Mouse (Mus musculus): ENCODE measurements around the gene Kdsr. TPM values are rescaled to one million over a fixed set of nuclear protein-coding genes. Genes with fewer than 3 reads are reported as not detected.

Kdsr gene
- polyA plus RNA-seq, 1 experiment from 2014 or later, result 8.7 TPM

- H3K9me3 ChIP-seq, result no peaks in the 10 kb centered on the region
- no peak for ATAC-seq (ENCODE audit: low FRiP score, low read depth)
- WGBS, result 83% methylated on average over 3 of the region's 3 CpGs
- H3K4me1 ChIP-seq, result no peaks in the 10 kb centered on the region
- no peaks in the 10 kb centered on the region for H3K36me3 ChIP-seq
- H3K4me2 ChIP-seq (replicated peaks), result no peak overlapping the region
- H3K27ac ChIP-seq, result no peak overlapping the region
- no peak overlapping the region for H3K4me3 ChIP-seq
- H3K9ac ChIP-seq, result no peak overlapping the region
- no peaks in the 10 kb centered on the region for H3K27me3 ChIP-seq (replicated peaks)
Observed at GRCm38 (mm10) chr1:106684546-106684945, 75.0 kb downstream of the Kdsr start.

DNA sequence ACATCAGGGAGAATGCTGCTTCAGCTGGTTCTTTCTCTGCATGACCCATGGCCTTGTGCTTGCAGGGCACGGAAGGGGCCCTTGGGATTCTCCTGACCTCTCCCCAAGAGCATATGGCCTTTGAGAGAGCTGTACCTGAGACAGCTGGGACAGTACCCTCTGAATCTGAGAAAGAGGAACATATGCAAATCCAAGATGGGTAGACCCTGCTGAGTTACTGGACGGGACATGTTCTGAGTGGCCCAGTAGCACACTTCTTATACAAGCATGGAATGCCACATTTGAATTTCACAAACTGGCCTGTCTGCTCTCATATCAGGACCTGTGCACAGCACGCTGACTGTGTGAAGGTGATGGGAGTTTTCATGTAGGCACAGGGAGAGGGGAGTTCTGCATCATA is 76.7 kb downstream of the Kdsr start:
- Histone ChIP-seq H3K27me3 (replicated peaks) (no peaks in the 10 kb centered on the region), H3K9ac (no peak overlapping the region), H3K36me3 (no peaks in the 10 kb centered on the region), H3K9me3 (no peaks in the 10 kb centered on the region), H3K4me3 (no peak overlapping the region), H3K4me2 (replicated peaks) (no peak overlapping the region), H3K4me1 (no peaks in the 10 kb centered on the region), H3K27ac (no peak overlapping the region)
- no peak for ATAC-seq (ENCODE audit: low FRiP score, low read depth)
- 82% methylated on average over 3 of the region's 3 CpGs for WGBS

GRCm38 (mm10) chr1:106679800-106680515 is 79.6 kb downstream of the Kdsr start:
- H3K9me3 ChIP-seq, result no peaks in the 10 kb centered on the region
- no peaks in the 10 kb centered on the region for H3K27me3 ChIP-seq (replicated peaks)
- no peaks in the 10 kb centered on the region for H3K36me3 ChIP-seq
- H3K4me2 ChIP-seq (replicated peaks), result no peak overlapping the region
- WGBS, result 78% methylated on average over 6 of the region's 6 CpGs
- H3K9ac ChIP-seq, result no peak overlapping the region
- no peaks in the 10 kb centered on the region for H3K4me1 ChIP-seq
- no peak overlapping the region for H3K4me3 ChIP-seq
- no peak overlapping the region for H3K27ac ChIP-seq
- no peak for ATAC-seq (ENCODE audit: low FRiP score, low read depth)

GRCm38 (mm10) chr1:106678060-106678478 is 81.5 kb downstream of the Kdsr start:
- no peak for ATAC-seq (ENCODE audit: low FRiP score, low read depth)
- no peak overlapping the region for H3K9ac ChIP-seq
- H3K4me1 ChIP-seq, result no peaks in the 10 kb centered on the region

More at GRCm38 (mm10) chr1:106678060-106678478, 81.5 kb downstream of the Kdsr start:
- no peak overlapping the region for H3K4me2 ChIP-seq (replicated peaks)
- no peak overlapping the region for H3K27ac ChIP-seq
- no peaks in the 10 kb centered on the region for H3K9me3 ChIP-seq
- no peak overlapping the region for H3K4me3 ChIP-seq
- no peaks in the 10 kb centered on the region for H3K27me3 ChIP-seq (replicated peaks)
- H3K36me3 ChIP-seq, result no peaks in the 10 kb centered on the region
- 80% methylated on average over 5 of the region's 5 CpGs for WGBS

Other genes starting within 250 kb of the Kdsr start
- 10.4 and 11.5 TPM in 2 replicates for gene Bcl2, start 45.5 kb downstream of the Kdsr start, polyA plus RNA-seq (2016; fragmentation: Nextera tagmentation; extraction: Ambion mirVana)
- gene Vps4b, start 37.0 kb upstream of the Kdsr start, polyA plus RNA-seq (2016; fragmentation: Nextera tagmentation; extraction: Ambion mirVana), result 76.7 and 77.4 TPM in 2 replicates
- gene Serpinb5, start 101.4 kb upstream of the Kdsr start, polyA plus RNA-seq (2016; fragmentation: Nextera tagmentation; extraction: Ambion mirVana), result not detected in 2 replicates
- gene Serpinb12, start 174.7 kb upstream of the Kdsr start, polyA plus RNA-seq (2016; fragmentation: Nextera tagmentation; extraction: Ambion mirVana), result not detected in 2 replicates
- not detected in 2 replicates for gene Serpinb13, start 221.3 kb upstream of the Kdsr start, polyA plus RNA-seq (2016; fragmentation: Nextera tagmentation; extraction: Ambion mirVana)

All from neural tube, embryonic 12.5 days (tissue).